Mouse (Mus musculus) adrenal gland, postnatal 0 days (tissue): ENCODE results near the gene Ahnak2. TPM values are rescaled to one million over a fixed set of nuclear protein-coding genes. Genes with fewer than 3 reads are reported as not detected.

Source experiments
- microRNA-seq: library from miRNA; unstranded; fragments of <30 nt; microRNA quantifications from one replicate; pipeline ENCODE4, GENCODE M21; 2016; ENCODE audit warnings: borderline replicate concordance; ENCODE audit not compliant: insufficient number of aligned reads
- polyA plus RNA-seq: library from polyadenylated mRNA; unstranded; fragments of >200 nt; fragmentation: Nextera tagmentation; extraction: Ambion mirVana; gene quantifications from 2 replicates; pipeline ENCODE4 v1.2.1, GENCODE M21; 2015

The Ahnak2 gene
- 5.5 and 7.6 TPM in 2 replicates for polyA plus RNA-seq

DNA sequence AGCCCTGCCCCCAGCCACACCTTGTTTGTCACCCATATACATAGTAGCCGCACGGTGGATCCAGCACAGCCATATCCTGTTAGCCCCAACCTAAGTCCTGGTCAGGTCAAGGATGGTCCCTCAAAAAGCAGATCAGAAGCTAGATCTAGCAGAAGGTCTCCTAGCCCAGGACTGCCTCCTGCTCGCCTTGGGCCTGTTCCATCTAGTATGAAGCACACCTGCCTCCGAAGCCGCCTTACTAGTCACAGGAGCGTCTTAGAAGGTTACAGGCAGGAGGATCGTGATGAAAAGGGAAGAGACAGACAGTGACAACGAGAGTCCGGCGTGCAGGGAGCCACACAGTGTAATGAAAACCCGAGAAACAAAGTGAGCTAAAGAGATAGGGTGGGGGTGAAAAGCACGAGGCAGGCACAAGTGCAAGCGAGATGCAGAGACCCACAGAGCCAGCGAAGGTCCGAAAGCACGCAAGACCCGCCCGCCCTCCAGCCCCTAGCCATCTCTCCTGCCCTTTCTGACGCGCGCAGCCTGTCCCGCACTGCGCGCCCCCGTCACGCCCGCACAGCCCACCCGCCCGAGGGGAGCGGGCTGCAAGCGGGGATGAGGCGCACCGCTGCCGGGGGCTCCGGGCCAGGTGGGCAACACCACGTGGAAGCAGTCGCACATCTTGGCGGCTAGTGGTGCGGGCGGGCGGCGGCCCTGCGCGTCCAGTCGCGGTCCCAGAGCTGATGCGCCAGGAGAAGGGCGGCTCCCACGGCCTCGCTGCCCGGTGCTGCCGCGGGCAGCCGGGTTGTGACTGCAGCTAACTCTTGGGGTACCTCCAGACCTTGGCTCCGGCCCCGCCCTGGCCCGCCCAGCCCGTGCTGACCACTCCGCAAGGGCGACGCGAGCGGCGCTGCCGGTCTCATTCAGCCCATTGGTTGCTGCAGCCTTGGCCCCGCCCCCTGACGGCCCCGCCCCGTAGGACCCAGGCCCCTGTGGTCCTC is at the start of gene Ahnak2:
Gene Ahnak2 (minus strand): TSS at position 794 of the 983 bp plus-strand sequence.

DNA sequence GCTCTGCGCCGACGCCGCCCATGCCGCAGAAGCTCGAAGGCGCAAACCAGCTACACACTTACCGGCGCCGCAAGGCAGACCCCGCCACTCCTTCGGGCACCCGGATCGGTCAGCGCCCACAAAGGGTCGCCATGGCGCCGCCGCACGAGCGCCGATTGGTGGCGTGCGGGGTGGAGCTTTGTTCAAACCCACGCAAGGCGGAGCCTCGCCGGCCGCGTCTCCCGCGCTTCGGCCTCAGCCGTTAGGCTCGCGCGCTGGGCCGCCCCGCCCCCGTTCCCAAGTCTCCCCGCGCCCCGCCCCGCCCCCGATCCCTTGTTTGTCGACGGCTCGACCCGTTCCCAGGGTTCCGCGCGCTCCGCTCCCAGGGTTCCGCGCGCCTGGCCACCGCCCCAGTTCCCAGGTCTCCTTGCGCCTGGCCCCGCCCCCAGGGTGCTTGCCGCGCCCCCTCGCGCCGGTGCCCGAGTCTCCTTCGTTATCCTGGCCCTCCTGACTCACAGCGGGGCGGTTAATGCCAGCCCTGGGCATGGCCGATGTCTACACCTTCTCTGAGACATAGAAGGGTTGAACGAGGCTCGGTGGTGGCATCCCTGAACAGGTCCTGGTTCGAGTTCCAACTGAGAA is 26.9 kb upstream of the Ahnak2 start, which contains the start of gene Cdca4:
Gene Cdca4 (minus strand): TSS at position 180 of the 621 bp plus-strand sequence.

DNA sequence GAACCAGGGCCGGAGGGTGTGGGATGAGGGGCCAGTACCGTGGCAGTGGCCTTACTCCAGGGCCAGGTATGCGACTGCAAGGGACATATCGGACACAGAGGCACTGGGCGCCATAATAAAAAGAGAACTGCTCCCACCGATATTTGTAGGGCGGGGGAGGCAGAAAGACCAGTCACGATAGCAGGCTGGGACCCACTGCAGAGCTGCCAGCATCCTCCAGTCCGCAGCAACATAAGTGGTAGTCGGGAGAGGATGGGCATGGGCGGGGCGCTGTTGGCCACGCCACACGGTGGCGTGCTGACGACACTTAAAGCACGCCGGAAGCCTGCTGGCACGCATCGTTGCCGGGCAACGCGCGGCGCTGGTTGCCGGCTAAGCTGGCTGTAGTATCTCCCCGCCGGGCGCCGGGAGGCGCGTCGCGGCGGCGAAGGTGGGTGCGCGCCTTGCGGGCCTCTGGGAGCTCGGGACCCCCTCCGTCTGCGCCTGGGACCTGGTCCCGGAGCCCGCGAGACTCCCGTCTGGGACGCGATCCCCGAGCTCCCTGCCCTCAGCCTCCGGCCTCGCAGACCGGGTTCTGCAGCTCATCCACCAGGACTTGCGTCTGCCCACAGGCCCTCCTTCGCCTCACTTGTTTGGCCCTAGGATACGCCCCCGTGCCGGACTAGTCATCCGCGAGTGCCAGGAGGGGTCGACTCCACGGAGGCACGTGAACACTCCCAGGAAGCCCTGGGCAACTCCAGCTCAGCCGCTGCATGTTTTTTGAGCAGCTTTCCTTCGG is 6.3 kb upstream of the Ahnak2 start, which contains the start of gene Clba1:
Gene Clba1 (plus strand): TSS at position 351 of the 778 bp plus-strand sequence.

DNA sequence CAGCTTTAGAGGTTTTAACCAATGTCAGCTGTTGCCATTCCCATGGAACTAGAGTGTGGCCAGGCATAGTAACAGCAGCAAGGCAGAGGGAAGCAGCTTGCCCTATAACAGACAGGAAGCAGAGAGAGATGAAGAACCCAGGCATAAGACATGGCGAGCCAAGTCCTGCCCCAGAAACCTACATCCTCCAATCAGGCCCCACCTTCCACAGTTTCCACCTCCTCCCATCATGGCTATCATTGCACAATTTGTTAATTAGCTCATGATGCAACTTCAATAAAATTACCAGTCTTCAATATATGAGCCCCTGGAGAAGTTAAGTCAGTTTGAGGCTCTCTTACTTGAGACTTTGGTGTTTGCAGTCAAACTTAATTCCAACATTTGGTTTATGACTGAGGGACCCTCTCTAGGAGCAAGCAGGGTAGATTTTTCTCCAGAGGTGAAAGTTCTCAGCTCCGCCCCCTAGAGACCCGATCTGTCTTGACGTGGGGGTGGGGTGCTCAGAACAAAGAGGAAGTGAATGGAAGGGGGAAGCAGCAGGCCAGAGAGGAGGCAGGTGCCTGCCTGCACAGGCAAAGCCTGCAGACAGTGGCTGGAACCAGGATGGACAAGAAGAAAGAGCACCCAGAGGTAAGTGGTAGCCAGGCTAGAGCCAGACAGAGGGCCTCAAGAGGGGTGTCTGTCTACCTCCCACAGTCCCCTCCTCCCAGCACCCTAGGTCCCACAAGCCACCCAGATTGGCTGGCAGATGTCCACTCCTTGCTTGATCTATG is 42.1 kb downstream of the Ahnak2 start, which contains the start of gene Pld4:
Gene Pld4 (plus strand): TSS at position 502 of the 773 bp plus-strand sequence.

Small RNAs within 50 kb of the gene (microRNA-seq; reads per million reads assigned to microRNA genes)
- gene Mir6940, result 1.1 reads per million

Other genes with a start within 250 kb of the Ahnak2 start
- gene Inf2, start 213.9 kb downstream of the Ahnak2 start, polyA plus RNA-seq, result 3.3 and 4.4 TPM in 2 replicates
- 8.0 and 15.3 TPM in 2 replicates for gene Adssl1, start 182.6 kb downstream of the Ahnak2 start, polyA plus RNA-seq
- gene Siva1, start 158.0 kb downstream of the Ahnak2 start, polyA plus RNA-seq, result 120 and 197 TPM in 2 replicates
- gene Akt1, start 127.8 kb downstream of the Ahnak2 start, polyA plus RNA-seq, result 145 and 166 TPM in 2 replicates
- 2.8 and 2.9 TPM in 2 replicates for gene Zbtb42, start 123.8 kb downstream of the Ahnak2 start, polyA plus RNA-seq
- gene Cep170b, start 82.2 kb downstream of the Ahnak2 start, polyA plus RNA-seq, result 9.8 and 12.7 TPM in 2 replicates
- gene Pld4, start 42.0 kb downstream of the Ahnak2 start, polyA plus RNA-seq, result 10.0 and 13.3 TPM in 2 replicates
- gene Clba1, start 6.3 kb upstream of the Ahnak2 start, polyA plus RNA-seq, result 9.2 and 11.0 TPM in 2 replicates
- 25.7 and 31.1 TPM in 2 replicates for gene Cdca4, start 26.8 kb upstream of the Ahnak2 start, polyA plus RNA-seq
- gene Gpr132, start 65.6 kb upstream of the Ahnak2 start, polyA plus RNA-seq, result 0.07 and 0.13 TPM in 2 replicates
- gene Jag2, start 127.1 kb upstream of the Ahnak2 start, polyA plus RNA-seq, result 1.6 and 2.5 TPM in 2 replicates
- 121 and 138 TPM in 2 replicates for gene Nudt14, start 139.5 kb upstream of the Ahnak2 start, polyA plus RNA-seq
- gene Btbd6, start 173.8 kb upstream of the Ahnak2 start, polyA plus RNA-seq, result 19.2 and 26.7 TPM in 2 replicates
- 28.1 and 39.0 TPM in 2 replicates for gene Brf1, start 198.0 kb upstream of the Ahnak2 start, polyA plus RNA-seq
- 10.8 and 12.3 TPM in 2 replicates for gene Pacs2, start 211.9 kb upstream of the Ahnak2 start, polyA plus RNA-seq